Mouse (Mus musculus): Measurements from ENCODE around the gene Cbl. TPM values are rescaled to one million over a fixed set of nuclear protein-coding genes. Genes with fewer than 3 reads are reported as not detected.

Cbl gene
- polyA plus RNA-seq, 2 experiments: 15.6 to 18.3 TPM

DNA sequence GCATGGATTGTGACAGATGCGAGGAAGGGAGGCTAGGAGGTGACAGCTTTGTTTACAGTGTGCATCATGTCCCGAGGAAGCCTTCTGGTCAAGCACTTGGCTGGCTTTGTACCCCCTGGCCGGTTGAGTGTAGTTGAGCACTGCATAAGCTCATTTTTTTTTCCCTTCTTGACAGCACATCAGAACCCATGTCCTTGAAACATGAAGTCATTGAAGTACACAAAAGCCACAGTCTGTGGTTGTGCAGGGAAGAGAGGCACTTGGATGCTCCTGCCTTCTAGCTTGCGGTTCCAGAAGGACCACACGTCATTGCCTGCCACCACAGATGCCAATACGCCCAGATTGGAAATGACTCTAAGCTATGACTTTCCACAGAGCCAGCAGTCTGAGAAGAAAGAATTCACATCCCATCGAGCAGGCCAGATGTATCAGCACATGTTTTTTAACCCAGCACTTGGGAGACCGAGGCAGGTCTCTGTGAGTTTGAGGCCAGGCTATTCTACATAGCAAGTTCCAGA is 113.8 kb downstream of the Cbl start:
- no peak for TF ChIP-seq POLR2A (IDR thresholded peaks at IDR 0.05; ENCODE audit: borderline replicate concordance, extremely low read depth, insufficient read depth, insufficient read length)
- Histone ChIP-seq H3K27me3 (ENCODE audit: control insufficient read depth, insufficient read depth, low read length) (no peaks in the 10 kb centered on the region), H3K9ac (ENCODE audit: low read depth, low read length, severe bottlenecking) (no peak overlapping the region), H3K27ac (replicated peaks; ENCODE audit: low read depth, low read length) (no peak overlapping the region), H3K9me3 (ENCODE audit: control insufficient read depth, low read length) (no peaks in the 10 kb centered on the region), H3K4me3 (replicated peaks; ENCODE audit: low read length) (no peak overlapping the region), H3K4me1 (ENCODE audit: control insufficient read depth, insufficient read depth, low read length) (no peaks in the 10 kb centered on the region), H3K4me2 (replicated peaks; ENCODE audit: low read depth, low read length, severe bottlenecking) (no peak overlapping the region), H3K36me3 (ENCODE audit: control insufficient read depth, insufficient read depth, low read length) (no peaks in the 10 kb centered on the region)
- no peak for ATAC-seq (ENCODE audit: low FRiP score, low read depth)
- DNase-seq (ENCODE audit: low spot score): no peak
- 78% methylated on average over 8 of the region's 8 CpGs for WGBS

DNA sequence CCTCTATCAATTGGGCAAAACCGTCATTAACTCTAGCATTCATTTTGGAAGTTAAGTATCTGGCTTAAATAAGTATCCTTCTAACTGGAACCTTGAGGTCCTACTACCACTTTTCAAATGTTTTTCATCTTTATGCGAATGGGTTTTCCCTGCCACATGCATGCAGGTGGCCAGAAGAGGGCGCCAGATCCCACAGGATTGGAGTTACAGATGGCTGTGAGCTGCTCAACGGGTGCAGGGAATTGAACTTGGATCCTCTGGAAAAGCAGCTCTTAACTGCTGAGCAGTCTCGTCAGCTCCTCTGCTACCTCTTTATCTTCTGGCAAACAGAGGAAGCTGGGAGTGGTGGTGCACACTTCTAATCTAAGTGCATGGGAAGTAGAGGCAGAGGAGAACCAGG is 114.8 kb downstream of the Cbl start:
- 58% methylated on average over 5 of the region's 5 CpGs for WGBS

DNA sequence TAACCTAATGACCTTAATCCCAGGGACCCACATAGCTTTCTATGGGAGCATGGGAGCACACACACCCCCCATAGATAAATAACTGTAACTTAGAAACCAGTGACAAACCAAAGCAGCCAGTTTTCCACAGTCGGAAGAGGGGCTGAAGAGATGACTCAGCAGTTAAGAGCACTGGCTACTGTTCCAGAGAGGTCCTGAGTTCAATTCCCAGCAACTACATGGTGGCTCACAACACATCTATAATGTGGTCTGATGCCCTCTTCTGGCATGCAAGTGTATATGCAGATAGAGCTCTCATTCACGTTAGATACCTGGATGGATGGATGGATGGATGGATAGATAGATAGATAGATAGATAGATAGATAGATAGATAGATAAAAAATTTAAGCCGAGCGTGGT is 117.7 kb downstream of the Cbl start:
- Histone ChIP-seq H3K27me3 (ENCODE audit: control insufficient read depth, insufficient read depth, low read length) (no peaks in the 10 kb centered on the region), H3K27ac (replicated peaks; ENCODE audit: low read depth, low read length) (no peak overlapping the region), H3K36me3 (ENCODE audit: control insufficient read depth, insufficient read depth, low read length) (no peaks in the 10 kb centered on the region), H3K4me2 (replicated peaks; ENCODE audit: low read depth, low read length, severe bottlenecking) (no peak overlapping the region), H3K4me1 (ENCODE audit: control insufficient read depth, insufficient read depth, low read length) (no peaks in the 10 kb centered on the region), H3K9me3 (ENCODE audit: control insufficient read depth, low read length) (no peaks in the 10 kb centered on the region), H3K9ac (ENCODE audit: low read depth, low read length, severe bottlenecking) (no peak overlapping the region), H3K4me3 (replicated peaks; ENCODE audit: low read length) (no peak overlapping the region)
- no peak for DNase-seq (ENCODE audit: low spot score)
- TF ChIP-seq POLR2A (IDR thresholded peaks at IDR 0.05; ENCODE audit: borderline replicate concordance, extremely low read depth, insufficient read depth, insufficient read length): no peak
- no peak for ATAC-seq (ENCODE audit: low FRiP score, low read depth)
- WGBS: 90% methylated on average over 4 of the region's 4 CpGs

More for the DNA sequence above, 114.8 kb downstream of the Cbl start:
- H3K4me1 ChIP-seq (ENCODE audit: control insufficient read depth, insufficient read depth, low read length): no peaks in the 10 kb centered on the region
- H3K27ac ChIP-seq (replicated peaks; ENCODE audit: low read depth, low read length): no peak overlapping the region
- no peak for DNase-seq (ENCODE audit: low spot score)
- TF ChIP-seq POLR2A (IDR thresholded peaks at IDR 0.05; ENCODE audit: borderline replicate concordance, extremely low read depth, insufficient read depth, insufficient read length): no peak
- H3K27me3 ChIP-seq (ENCODE audit: control insufficient read depth, insufficient read depth, low read length): no peaks in the 10 kb centered on the region
- no peak for ATAC-seq (ENCODE audit: low FRiP score, low read depth)
- H3K36me3 ChIP-seq (ENCODE audit: control insufficient read depth, insufficient read depth, low read length): no peaks in the 10 kb centered on the region
- H3K4me3 ChIP-seq (replicated peaks; ENCODE audit: low read length): no peak overlapping the region
- H3K9ac ChIP-seq (ENCODE audit: low read depth, low read length, severe bottlenecking): no peak overlapping the region
- H3K9me3 ChIP-seq (ENCODE audit: control insufficient read depth, low read length): no peaks in the 10 kb centered on the region
- no peak overlapping the region for H3K4me2 ChIP-seq (replicated peaks; ENCODE audit: low read depth, low read length, severe bottlenecking)

DNA sequence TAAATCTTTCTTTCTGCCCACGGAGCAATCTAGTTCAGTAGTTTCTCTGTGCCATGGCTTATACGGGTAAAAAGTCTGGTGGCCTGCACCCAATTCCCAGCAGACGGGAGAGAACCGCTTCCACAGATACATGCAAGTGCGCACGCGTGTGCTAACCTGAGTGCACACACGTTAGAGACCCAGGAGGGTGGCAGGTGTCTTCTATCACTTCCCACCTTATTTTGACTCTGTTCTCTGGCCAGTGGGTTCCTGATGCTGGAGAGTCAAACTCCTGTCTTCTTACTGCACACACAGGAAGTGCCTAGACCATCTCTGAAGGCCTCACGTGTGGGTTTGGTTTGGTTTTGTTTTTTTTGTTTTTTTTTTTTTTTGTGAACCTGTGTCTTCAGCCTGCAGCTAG is 118.2 kb downstream of the Cbl start:
- Histone ChIP-seq H3K4me2 (replicated peaks; ENCODE audit: low read depth, low read length, severe bottlenecking) (no peak overlapping the region), H3K9ac (ENCODE audit: low read depth, low read length, severe bottlenecking) (no peak overlapping the region), H3K4me3 (replicated peaks; ENCODE audit: low read length) (no peak overlapping the region), H3K4me1 (ENCODE audit: control insufficient read depth, insufficient read depth, low read length) (no peaks in the 10 kb centered on the region), H3K36me3 (ENCODE audit: control insufficient read depth, insufficient read depth, low read length) (no peaks in the 10 kb centered on the region), H3K27ac (replicated peaks; ENCODE audit: low read depth, low read length) (no peak overlapping the region), H3K9me3 (ENCODE audit: control insufficient read depth, low read length) (no peaks in the 10 kb centered on the region), H3K27me3 (ENCODE audit: control insufficient read depth, insufficient read depth, low read length) (no peaks in the 10 kb centered on the region)
- ATAC-seq (ENCODE audit: low FRiP score, low read depth) (no peak), DNase-seq (ENCODE audit: low spot score) (no peak)
- TF ChIP-seq POLR2A (IDR thresholded peaks at IDR 0.05; ENCODE audit: borderline replicate concordance, extremely low read depth, insufficient read depth, insufficient read length): no peak
- WGBS: 90% methylated on average over 9 of the region's 9 CpGs

DNA sequence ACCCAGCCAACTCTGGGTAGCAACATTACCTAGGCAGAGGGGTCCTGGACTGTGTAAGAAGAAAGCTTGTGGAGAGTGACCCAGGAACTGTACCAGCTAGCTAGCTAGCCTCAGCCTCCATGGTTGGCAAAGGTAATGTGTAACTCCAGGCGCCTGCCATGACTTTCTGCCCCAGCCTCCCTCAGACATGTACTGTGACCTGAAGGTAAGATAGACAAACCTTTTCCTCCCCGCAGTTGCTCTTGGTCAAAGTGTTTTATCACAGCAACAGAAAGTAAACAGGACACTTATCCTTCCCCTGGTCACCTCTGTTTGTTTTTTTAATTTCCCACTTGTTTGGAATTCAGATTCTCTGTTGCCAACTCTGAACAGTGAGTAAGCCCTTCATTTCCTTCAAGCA is 119.4 kb downstream of the Cbl start:
- Histone ChIP-seq H3K4me3 (replicated peaks; ENCODE audit: low read length) (no peak overlapping the region), H3K4me1 (ENCODE audit: control insufficient read depth, insufficient read depth, low read length) (peaks cover 10% of the 10 kb centered on the region), H3K36me3 (ENCODE audit: control insufficient read depth, insufficient read depth, low read length) (0 out of 2 replicates have a peak, but pooled peaks cover 6% of the 10 kb centered on the region), H3K4me2 (replicated peaks; ENCODE audit: low read depth, low read length, severe bottlenecking) (no peak overlapping the region), H3K27me3 (ENCODE audit: control insufficient read depth, insufficient read depth, low read length) (no peaks in the 10 kb centered on the region), H3K27ac (replicated peaks; ENCODE audit: low read depth, low read length) (no peak overlapping the region), H3K9me3 (ENCODE audit: control insufficient read depth, low read length) (no peaks in the 10 kb centered on the region), H3K9ac (ENCODE audit: low read depth, low read length, severe bottlenecking) (no peak overlapping the region)
- ATAC-seq (ENCODE audit: low FRiP score, low read depth) (no peak), DNase-seq (ENCODE audit: low spot score) (no peak)
- 91% methylated on average over 2 of the region's 2 CpGs for WGBS
- TF ChIP-seq POLR2A (IDR thresholded peaks at IDR 0.05; ENCODE audit: borderline replicate concordance, extremely low read depth, insufficient read depth, insufficient read length): no peak
